Mouse (Mus musculus) retina, embryonic 14.5 days (tissue): ENCODE measurements around the gene Slco3a1.

Experiments
- DNase-seq: peaks from one replicate; pipeline ENCODE4 v3.0.0-alpha.2; 2015; ENCODE audit warnings: low spot score

The Slco3a1 gene

GRCm38 (mm10) chr7:74528182-74528581, 26.4 kb downstream of the Slco3a1 start:
- DNase-seq: no peak

GRCm38 (mm10) chr7:74527689-74528088, 26.9 kb downstream of the Slco3a1 start:
- no peak for DNase-seq

- no peak for DNase-seq
These were observed 28.6 kb downstream of the Slco3a1 start for GRCm38 (mm10) chr7:74526030-74526429.

- no peak for DNase-seq
These were observed 29.0 kb downstream of the Slco3a1 start for GRCm38 (mm10) chr7:74525586-74525985.

- no peak for DNase-seq
These were observed 30.2 kb downstream of the Slco3a1 start for GRCm38 (mm10) chr7:74524188-74524971.

- peak; percentile 18 for DNase-seq
These were observed 31.5 kb downstream of the Slco3a1 start for GRCm38 (mm10) chr7:74523086-74523485.

- DNase-seq: no peak
These were observed 32.3 kb downstream of the Slco3a1 start for GRCm38 (mm10) chr7:74522260-74522659.

- no peak for DNase-seq
These were observed 35.2 kb downstream of the Slco3a1 start for GRCm38 (mm10) chr7:74519386-74519785.

GRCm38 (mm10) chr7:74518776-74519175, 35.8 kb downstream of the Slco3a1 start:
- DNase-seq: no peak

- no peak for DNase-seq
These were observed 36.3 kb downstream of the Slco3a1 start for GRCm38 (mm10) chr7:74518255-74518654.

- no peak for DNase-seq
These were observed 43.9 kb downstream of the Slco3a1 start for GRCm38 (mm10) chr7:74510676-74511075.

GRCm38 (mm10) chr7:74508205-74508604, 46.4 kb downstream of the Slco3a1 start:
- DNase-seq: peak; percentile 49

GRCm38 (mm10) chr7:74506856-74507255, 47.7 kb downstream of the Slco3a1 start:
- no peak for DNase-seq

- peak; percentile 53 for DNase-seq
These were observed 48.9 kb downstream of the Slco3a1 start for GRCm38 (mm10) chr7:74505635-74506034.

GRCm38 (mm10) chr7:74501187-74501586, 53.4 kb downstream of the Slco3a1 start:
- DNase-seq: no peak

- DNase-seq: no peak
These were observed 55.1 kb downstream of the Slco3a1 start for GRCm38 (mm10) chr7:74499470-74499869.

GRCm38 (mm10) chr7:74498266-74498980, 56.2 kb downstream of the Slco3a1 start:
- DNase-seq: no peak

- no peak for DNase-seq
These were observed 57.4 kb downstream of the Slco3a1 start for GRCm38 (mm10) chr7:74497203-74497602.

GRCm38 (mm10) chr7:74495451-74495850, 59.1 kb downstream of the Slco3a1 start:
- DNase-seq: no peak

- DNase-seq: no peak
These were observed 60.8 kb downstream of the Slco3a1 start for GRCm38 (mm10) chr7:74493775-74494174.

- DNase-seq: no peak
These were observed 62.8 kb downstream of the Slco3a1 start for GRCm38 (mm10) chr7:74491683-74492355.

- no peak for DNase-seq
These were observed 66.4 kb downstream of the Slco3a1 start for GRCm38 (mm10) chr7:74488141-74488540.

GRCm38 (mm10) chr7:74487727-74488126, 66.9 kb downstream of the Slco3a1 start:
- DNase-seq: no peak
